Mouse (Mus musculus): ENCODE results near the gene Vrk3. TPM values are rescaled to one million over a fixed set of nuclear protein-coding genes. Genes with fewer than 3 reads are reported as not detected.

Gene Vrk3
- polyA plus RNA-seq, 1 experiment from 2014 or later: 39.1 TPM

DNA sequence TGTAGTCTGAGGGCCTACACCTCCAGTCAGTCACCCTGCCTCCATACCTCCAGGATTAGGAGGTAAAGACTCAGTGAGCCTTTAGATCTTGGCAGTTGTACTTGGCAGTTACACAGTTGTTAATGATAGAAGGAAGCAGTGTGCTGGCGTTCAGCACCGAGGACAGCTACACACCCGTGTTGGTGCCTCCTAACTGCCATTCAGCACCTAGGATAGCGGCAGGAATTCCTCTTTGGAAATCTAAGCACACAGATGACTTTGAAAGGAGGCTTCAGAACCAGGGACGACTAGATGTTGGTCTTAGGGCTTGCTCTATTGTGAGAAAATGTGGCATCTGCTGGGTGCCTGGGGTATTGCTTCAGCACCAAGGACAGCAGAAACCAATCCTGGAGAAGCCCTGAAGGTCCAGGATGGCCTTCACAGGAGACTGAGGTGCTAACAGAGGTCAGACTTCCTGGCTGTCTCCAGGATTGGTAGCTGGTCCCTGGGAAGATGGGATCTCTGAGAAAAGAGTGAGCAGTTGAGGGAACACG lies 21.9 kb downstream of the Vrk3 start:
- no peak overlapping the region for H3K9ac ChIP-seq
- H3K4me3 ChIP-seq (replicated peaks): no peak overlapping the region
- 16% methylated on average over 6 of the region's 6 CpGs for WGBS
- H3K4me2 ChIP-seq: no peak overlapping the region
- no peaks in the 10 kb centered on the region for H3K4me1 ChIP-seq
- H3K27ac ChIP-seq: no peak overlapping the region
- no peaks in the 10 kb centered on the region for H3K27me3 ChIP-seq
- ATAC-seq (ENCODE audit: low FRiP score): no peak
- H3K36me3 ChIP-seq (replicated peaks): peaks cover 82% of the 10 kb centered on the region
- H3K9me3 ChIP-seq: no peaks in the 10 kb centered on the region

GRCm38 (mm10) chr7:44772591-44773204 lies 24.5 kb downstream of the Vrk3 start:
- no peak for ATAC-seq (ENCODE audit: low FRiP score)
- WGBS: 90% methylated on average over 8 of the region's 8 CpGs

DNA sequence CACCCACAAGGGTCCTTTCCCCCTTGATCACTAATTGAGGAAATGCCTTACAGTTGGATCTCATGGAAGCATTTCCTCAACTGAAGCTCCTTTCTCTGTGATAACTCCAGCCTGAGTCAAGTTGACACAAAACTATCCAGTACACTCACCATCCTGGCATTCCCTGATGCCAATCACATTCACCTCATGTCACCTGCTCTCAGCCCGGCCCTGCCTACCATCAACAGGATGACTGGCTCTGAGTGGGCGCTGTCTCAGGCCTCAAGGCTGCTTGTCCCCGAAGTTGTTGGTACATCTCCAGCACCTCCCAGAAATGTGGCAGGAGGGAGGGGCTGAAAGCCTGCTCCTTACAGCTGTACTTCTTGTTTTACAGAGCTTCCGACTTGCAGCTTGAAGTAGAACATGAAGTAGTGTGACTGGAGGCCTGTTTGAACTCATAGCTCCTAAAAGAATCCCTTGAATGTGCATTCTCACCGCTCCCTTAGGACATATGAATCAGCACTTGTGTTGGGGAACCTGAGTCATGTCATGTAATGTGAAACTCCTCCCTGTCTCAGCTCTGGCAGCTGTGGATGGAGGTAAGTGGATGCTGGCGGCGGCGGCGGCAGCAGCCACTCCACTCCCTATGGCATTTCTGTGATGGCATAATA lies 28.8 kb downstream of the Vrk3 start:
- H3K9me3 ChIP-seq: no peaks in the 10 kb centered on the region
- no peak overlapping the region for H3K27ac ChIP-seq
- WGBS: 93% methylated on average over 9 of the region's 9 CpGs
- no peak for ATAC-seq (ENCODE audit: low FRiP score)
- no peaks in the 10 kb centered on the region for H3K4me1 ChIP-seq
- no peak overlapping the region for H3K9ac ChIP-seq
- no peaks in the 10 kb centered on the region for H3K27me3 ChIP-seq
- H3K4me2 ChIP-seq: no peak overlapping the region
- H3K36me3 ChIP-seq (replicated peaks): peaks cover 38% of the 10 kb centered on the region
- no peak overlapping the region for H3K4me3 ChIP-seq (replicated peaks)

More at GRCm38 (mm10) chr7:44772591-44773204, 24.5 kb downstream of the Vrk3 start:
- H3K4me3 ChIP-seq (replicated peaks): no peak overlapping the region
- H3K9me3 ChIP-seq: no peaks in the 10 kb centered on the region
- H3K9ac ChIP-seq: no peak overlapping the region
- H3K4me1 ChIP-seq: no peaks in the 10 kb centered on the region
- no peak overlapping the region for H3K4me2 ChIP-seq
- no peaks in the 10 kb centered on the region for H3K27me3 ChIP-seq
- H3K36me3 ChIP-seq (replicated peaks): peaks cover 74% of the 10 kb centered on the region
- H3K27ac ChIP-seq: no peak overlapping the region

- Histone ChIP-seq H3K27ac (no peak overlapping the region), H3K4me1 (no peaks in the 10 kb centered on the region), H3K9ac (no peak overlapping the region), H3K9me3 (no peaks in the 10 kb centered on the region), H3K4me3 (replicated peaks) (no peak overlapping the region), H3K36me3 (replicated peaks) (peaks cover 15% of the 10 kb centered on the region), H3K4me2 (no peak overlapping the region), H3K27me3 (no peaks in the 10 kb centered on the region)
- WGBS: 91% methylated on average over 8 of the region's 8 CpGs
- ATAC-seq (ENCODE audit: low FRiP score): no peak
These were observed 31.9 kb downstream of the Vrk3 start for GRCm38 (mm10) chr7:44780101-44780500.

DNA sequence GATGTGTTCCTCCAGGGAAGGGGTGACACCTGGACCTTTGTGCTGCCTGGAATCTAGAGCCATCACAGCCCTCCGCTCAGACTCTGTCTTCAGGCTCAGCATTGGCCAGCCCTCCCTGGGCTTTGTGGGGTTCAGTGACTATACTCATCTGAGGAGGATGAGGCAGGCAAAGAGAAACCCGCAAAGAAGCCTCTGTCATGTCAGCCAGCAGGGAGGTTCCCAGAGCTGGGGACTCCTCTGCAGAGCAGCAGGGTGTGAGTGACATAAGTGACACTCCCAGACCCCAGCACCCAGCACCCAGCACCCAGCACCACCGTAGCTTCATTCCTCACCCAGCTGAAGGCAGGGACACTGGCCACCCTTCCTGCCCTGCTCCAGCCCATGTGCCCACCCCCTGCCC lies 41.3 kb downstream of the Vrk3 start:
- Histone ChIP-seq H3K9me3 (peaks cover 3% of the 10 kb centered on the region; the same call in 1 of the 2 replicates), H3K9ac (no peak overlapping the region), H3K4me3 (replicated peaks) (no peak overlapping the region), H3K4me1 (no peaks in the 10 kb centered on the region), H3K4me2 (no peak overlapping the region), H3K27ac (no peak overlapping the region), H3K36me3 (replicated peaks) (no peaks in the 10 kb centered on the region), H3K27me3 (no peaks in the 10 kb centered on the region; the same call in 1 of the 2 replicates)
- ATAC-seq (ENCODE audit: low FRiP score): no peak
- 78% methylated on average over 3 of the region's 3 CpGs for WGBS

- Histone ChIP-seq H3K27me3 (no peaks in the 10 kb centered on the region; the same call in 1 of the 2 replicates), H3K9me3 (peaks cover 3% of the 10 kb centered on the region; the same call in 1 of the 2 replicates), H3K4me2 (no peak overlapping the region), H3K9ac (no peak overlapping the region), H3K27ac (no peak overlapping the region), H3K4me1 (no peaks in the 10 kb centered on the region), H3K36me3 (replicated peaks) (no peaks in the 10 kb centered on the region), H3K4me3 (replicated peaks) (no peak overlapping the region)
- 65% methylated on average over 4 of the region's 4 CpGs for WGBS
- ATAC-seq (ENCODE audit: low FRiP score): no peak
These were observed 41.9 kb downstream of the Vrk3 start for GRCm38 (mm10) chr7:44790066-44790465.

DNA sequence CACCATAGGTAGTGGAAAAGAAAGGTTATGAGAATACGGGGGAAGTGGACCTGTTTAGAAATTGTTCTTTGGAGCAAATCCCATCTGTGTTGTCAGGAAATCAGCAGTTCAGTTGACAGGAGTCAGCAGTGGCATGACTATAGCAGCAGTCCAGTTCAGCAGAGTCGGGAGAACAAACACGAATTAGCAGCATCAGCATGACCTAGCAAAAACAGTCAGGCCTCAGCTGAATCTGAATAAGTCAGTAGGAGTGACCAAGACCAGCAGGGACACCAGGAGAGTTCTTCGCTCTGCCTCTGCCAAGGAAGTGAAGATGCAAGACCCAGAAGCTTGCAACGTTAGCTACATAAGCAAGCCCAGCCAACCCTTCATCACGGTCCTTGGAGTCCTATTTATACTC lies 44.6 kb downstream of the Vrk3 start:
- WGBS: 84% methylated on average over 6 of the region's 6 CpGs
- H3K9me3 ChIP-seq: peaks cover 3% of the 10 kb centered on the region; the same call in 1 of the 2 replicates
- no peaks in the 10 kb centered on the region; the same call in 1 of the 2 replicates for H3K27me3 ChIP-seq
- no peak overlapping the region for H3K4me3 ChIP-seq (replicated peaks)
- no peak for ATAC-seq (ENCODE audit: low FRiP score)
- no peak overlapping the region for H3K27ac ChIP-seq
- H3K4me2 ChIP-seq: no peak overlapping the region
- H3K9ac ChIP-seq: no peak overlapping the region
- H3K4me1 ChIP-seq: no peaks in the 10 kb centered on the region
- H3K36me3 ChIP-seq (replicated peaks): no peaks in the 10 kb centered on the region

DNA sequence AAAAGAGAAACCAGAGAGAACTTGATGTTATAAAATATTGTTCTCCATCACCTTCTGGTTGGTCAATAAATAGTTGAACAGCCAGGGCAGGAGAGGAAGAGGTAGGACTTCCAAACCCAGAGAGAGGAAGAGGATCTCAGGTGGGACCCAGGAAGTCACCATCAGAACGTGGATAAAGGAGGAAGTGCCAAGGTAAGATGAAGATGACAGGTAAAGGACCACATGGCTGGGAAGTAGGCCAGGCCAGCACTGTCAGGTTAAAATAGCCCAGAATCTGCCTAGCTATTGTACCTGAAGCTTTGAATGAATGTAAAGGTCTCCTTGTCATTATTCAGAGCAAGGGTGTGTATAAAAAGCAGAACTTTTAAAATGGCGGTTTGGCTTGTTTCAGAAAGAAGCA lies 60.7 kb downstream of the Vrk3 start:
- Histone ChIP-seq H3K4me2 (no peak overlapping the region), H3K27ac (no peak overlapping the region), H3K4me1 (no peaks in the 10 kb centered on the region), H3K4me3 (replicated peaks) (no peak overlapping the region), H3K27me3 (no peaks in the 10 kb centered on the region), H3K9ac (no peak overlapping the region), H3K36me3 (replicated peaks) (peaks cover 29% of the 10 kb centered on the region), H3K9me3 (no peaks in the 10 kb centered on the region)
- no peak for ATAC-seq (ENCODE audit: low FRiP score)
- 93% methylated on average over 2 of the region's 2 CpGs for WGBS

DNA sequence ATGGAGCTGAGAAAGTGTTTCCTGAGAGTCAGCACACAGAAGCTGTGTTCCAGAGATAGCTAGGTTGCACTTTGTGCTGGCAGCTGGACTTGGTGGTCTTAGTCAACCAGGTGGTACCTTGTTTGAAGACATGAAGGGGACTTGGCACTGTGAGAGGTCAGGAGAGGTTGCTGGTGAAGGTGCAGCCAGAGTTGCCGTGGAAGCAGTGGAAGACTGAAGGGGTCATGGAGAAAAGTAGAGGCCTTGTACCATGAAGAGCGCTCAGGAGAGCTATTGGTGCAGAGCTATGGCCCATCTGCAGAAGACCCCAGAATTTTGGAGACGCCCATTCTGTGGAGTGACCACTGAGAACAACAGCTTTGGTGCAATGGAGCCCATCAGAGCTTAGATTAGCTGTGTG lies 61.3 kb downstream of the Vrk3 start:
- Histone ChIP-seq H3K4me2 (no peak overlapping the region), H3K27ac (no peak overlapping the region), H3K9ac (no peak overlapping the region), H3K4me1 (no peaks in the 10 kb centered on the region), H3K36me3 (replicated peaks) (peaks cover 35% of the 10 kb centered on the region), H3K27me3 (no peaks in the 10 kb centered on the region), H3K9me3 (no peaks in the 10 kb centered on the region), H3K4me3 (replicated peaks) (no peak overlapping the region)
- ATAC-seq (ENCODE audit: low FRiP score): no peak
- WGBS: 88% methylated on average over 3 of the region's 3 CpGs

GRCm38 (mm10) chr7:44810365-44810764 lies 62.2 kb downstream of the Vrk3 start:
- Histone ChIP-seq H3K27me3 (no peaks in the 10 kb centered on the region), H3K36me3 (replicated peaks) (peaks cover 37% of the 10 kb centered on the region), H3K27ac (no peak overlapping the region), H3K4me1 (peaks cover 9% of the 10 kb centered on the region), H3K9me3 (no peaks in the 10 kb centered on the region), H3K4me3 (replicated peaks) (no peak overlapping the region), H3K4me2 (no peak overlapping the region), H3K9ac (no peak overlapping the region)
- ATAC-seq (ENCODE audit: low FRiP score): no peak
- WGBS: 81% methylated on average over 4 of the region's 4 CpGs

DNA sequence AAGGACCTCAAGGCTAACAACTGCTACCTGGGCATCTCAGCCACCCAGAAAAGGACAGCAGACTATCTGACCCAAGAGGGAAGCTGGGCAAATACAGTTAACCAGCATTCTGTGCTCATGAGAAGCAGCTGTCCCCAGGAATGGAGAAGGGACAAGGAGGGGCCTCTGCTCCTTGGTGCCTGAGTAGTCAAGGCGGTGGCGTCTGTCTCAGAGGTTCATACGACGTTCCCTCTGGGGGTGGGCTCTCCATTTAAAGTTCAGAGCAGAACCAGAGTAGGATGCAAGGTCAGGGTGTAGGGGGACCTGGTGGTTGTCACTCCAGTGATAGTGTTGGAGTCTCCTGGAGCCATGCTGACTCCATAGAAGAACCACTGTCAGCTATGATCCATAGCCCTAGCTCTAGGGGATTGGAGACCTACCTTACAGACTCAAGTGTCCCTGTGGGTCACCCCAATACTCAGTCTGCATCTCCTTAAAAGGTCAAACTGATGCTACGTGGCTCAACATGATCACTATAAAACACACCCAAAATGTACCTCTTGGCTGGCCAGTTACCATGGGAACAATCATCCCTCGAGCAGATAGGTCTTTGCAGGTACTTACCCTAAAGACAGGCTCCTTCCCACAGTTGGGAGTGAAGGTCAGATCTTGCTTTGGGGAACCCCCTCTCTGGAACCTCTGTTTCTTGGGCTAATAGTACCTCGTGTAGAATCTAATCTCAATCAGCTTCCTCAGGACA lies 62.8 kb downstream of the Vrk3 start:
- H3K9me3 ChIP-seq: no peaks in the 10 kb centered on the region
- H3K27me3 ChIP-seq: no peaks in the 10 kb centered on the region
- no peak overlapping the region for H3K4me2 ChIP-seq
- H3K4me3 ChIP-seq (replicated peaks): no peak overlapping the region
- no peak overlapping the region for H3K9ac ChIP-seq
- peaks cover 37% of the 10 kb centered on the region for H3K36me3 ChIP-seq (replicated peaks)
- no peak overlapping the region for H3K27ac ChIP-seq
- H3K4me1 ChIP-seq: peaks cover 11% of the 10 kb centered on the region
- ATAC-seq (ENCODE audit: low FRiP score): no peak
- WGBS: 86% methylated on average over 7 of the region's 7 CpGs

DNA sequence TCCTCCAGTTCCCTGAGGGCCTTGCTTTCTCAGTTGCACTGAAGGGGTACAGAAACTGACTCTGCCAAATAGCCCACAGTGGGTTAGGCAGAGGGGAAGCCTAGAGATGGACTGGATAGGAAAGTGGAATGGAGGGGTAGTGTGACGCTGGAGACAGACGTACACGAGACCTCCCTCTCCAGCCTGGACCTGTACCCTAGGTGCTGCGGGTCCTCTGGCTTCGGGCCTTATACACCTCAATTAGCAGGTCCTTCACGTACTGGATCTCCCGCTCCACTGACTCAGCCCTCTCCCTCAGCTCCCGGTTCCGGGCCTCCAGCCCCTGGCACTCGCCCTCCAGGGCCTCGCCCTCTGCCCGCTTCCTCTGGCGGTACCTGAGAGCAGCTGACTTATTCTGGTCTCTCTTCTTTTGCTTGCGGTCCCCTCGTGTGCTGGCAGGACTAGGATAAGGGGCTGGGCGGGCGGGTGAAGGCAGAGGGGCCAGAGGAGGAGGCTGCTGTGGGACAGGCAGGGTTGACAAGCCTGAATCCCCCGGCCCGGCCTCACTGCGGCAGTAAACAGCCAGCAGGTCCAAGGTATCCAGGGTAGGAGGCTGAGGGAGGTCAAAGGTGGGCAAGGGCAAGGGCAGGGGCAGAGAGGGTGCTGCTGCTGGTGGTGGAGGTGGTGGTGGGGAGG lies 64.6 kb downstream of the Vrk3 start:
- 87% methylated on average over 20 of the region's 20 CpGs for WGBS
- H3K27me3 ChIP-seq: no peaks in the 10 kb centered on the region
- H3K36me3 ChIP-seq (replicated peaks): peaks cover 37% of the 10 kb centered on the region
- ATAC-seq (ENCODE audit: low FRiP score): no peak
- H3K4me2 ChIP-seq: no peak overlapping the region
- H3K9me3 ChIP-seq: no peaks in the 10 kb centered on the region
- no peak overlapping the region for H3K4me3 ChIP-seq (replicated peaks)
- no peak overlapping the region; the same call in 1 of the 2 replicates for H3K9ac ChIP-seq
- H3K4me1 ChIP-seq: peaks cover 22% of the 10 kb centered on the region
- H3K27ac ChIP-seq: no peak overlapping the region
